Mouse (Mus musculus): ENCODE results near the gene Pdia2. TPM values are rescaled to one million over a fixed set of nuclear protein-coding genes. Genes with fewer than 3 reads are reported as not detected.

Gene Pdia2
- not detected for polyA plus RNA-seq (2017; shearing (Covaris generic))

DNA sequence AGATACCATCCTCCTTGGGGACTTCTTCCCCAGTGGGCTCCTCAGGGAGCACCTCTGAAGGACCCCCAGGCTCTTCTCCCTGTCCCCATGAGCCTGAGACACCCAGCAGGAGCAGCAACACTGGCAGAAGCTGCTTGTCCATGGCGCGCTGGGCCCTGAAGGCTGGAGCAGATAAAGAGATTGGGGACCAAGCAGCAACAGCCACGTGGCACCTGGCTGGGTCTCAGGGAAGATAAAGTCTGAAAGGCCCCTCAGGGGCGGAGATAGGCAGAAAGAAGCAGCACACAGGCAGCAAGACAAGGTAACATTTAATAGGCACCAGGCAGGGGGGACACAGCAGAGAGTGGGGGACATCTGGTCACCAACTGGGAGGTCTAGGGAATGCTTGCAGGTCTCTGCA, at the start of gene Pdia2:
Gene Pdia2 (minus strand): TSS at position 196 of the 400 bp plus-strand sequence.
- ATAC-seq = no peak

DNA sequence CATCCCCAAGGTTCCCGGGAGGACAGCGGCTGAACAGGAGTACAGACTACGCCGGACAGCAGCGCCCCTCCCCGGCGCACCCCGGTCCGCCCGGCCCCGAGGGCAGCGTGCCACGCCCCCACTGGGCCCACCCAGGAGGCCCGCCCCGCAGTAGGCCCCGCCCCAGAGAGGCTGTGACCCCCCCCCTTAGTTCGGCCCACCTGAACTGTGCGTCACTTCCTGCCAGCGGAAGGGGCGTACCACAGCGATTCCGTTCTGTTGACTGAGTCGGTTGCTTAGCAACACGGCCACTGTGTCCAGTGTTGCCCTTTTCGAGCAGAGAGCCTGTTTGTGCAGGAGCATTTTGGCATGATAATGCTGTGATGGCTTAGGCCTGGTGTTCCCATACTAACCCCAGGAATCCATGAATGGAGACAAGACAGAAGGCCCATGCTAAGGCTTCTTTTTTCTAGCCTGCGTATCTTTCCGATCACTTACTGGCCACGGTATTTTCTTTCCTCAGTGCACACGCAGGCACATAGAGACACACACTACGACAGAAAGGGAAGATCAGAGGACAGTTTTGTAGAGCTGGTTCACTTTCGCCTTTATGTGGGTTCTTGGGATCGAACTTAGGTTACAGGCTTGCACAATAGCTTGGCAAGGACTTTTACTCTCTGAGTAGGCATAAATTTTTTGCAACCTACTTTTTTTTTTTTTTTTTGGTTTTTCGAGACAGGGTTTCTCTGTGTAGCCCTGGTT, 45.4 kb upstream of the Pdia2 start, which contains the start of gene Fam234a:
Gene Fam234a (minus strand): TSS at position 142 of the 741 bp plus-strand sequence.
- ATAC-seq = peak; percentile 87

DNA sequence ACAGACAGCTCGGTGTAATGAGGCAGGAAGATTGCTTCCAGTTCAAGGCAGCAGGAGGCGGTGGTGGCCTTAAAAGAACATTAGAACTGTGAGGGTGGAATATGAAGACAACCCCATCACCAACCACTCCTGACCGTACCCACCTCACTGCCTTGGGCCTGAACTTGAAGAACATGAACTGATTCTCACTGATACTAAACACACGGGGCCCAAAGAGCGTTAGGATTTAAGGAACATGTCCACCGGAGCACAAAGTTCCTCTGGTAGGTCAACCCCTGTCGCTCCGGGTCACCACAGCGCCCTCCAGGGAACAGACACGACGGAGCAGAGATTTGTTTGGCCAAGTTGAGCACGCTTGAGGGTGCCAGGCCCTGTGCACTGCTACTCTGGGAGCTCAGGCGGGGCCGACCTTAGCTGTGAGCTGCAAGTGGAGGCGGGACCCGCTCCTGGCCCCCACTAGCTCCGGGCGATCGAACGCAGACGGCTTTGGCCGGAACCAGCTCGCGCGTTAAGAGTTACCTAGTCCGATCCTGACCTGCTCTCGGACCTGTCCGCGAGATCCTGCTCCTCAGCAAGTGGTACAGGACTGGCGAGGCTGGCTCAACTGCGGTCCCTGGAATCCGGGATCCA, 44.7 kb upstream of the Pdia2 start:
- peak; percentile 58 for ATAC-seq

- ATAC-seq = no peak
These were observed 42.1 kb upstream of the Pdia2 start for GRCm38 (mm10) chr17:26240990-26241389.

DNA sequence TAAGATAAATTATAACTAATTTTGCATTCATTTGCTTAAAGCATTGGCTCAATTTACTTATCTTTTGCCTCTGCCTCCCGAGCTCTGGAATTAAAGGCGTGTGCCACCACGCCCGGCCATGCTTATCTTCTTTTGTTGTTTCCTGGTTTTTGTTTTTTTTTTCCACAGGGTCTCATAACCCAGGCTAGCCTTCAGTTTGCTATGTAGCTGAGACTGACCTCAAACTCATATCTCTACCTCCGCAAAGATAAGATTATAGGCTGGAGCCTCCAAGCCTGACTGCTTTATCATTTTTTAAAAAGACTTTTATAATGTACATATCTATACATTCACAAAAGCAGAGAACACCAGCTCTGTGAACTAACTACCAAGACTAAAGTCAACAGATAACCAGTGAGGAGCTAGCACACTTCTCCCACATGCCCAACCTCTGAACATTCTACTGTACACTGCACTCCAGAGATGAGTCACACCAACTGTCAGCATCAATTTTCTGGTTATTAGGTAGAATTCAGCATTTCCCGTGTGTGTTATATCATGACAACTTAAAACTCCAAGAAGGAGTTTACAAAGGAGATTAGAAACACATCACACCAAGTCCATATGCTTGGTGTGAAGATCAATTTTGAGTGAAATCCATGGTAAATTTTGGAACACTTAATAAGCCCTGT, 41.4 kb upstream of the Pdia2 start:
- no peak for ATAC-seq

- ATAC-seq = no peak
These were observed 40.7 kb upstream of the Pdia2 start for GRCm38 (mm10) chr17:26239551-26239950.

DNA sequence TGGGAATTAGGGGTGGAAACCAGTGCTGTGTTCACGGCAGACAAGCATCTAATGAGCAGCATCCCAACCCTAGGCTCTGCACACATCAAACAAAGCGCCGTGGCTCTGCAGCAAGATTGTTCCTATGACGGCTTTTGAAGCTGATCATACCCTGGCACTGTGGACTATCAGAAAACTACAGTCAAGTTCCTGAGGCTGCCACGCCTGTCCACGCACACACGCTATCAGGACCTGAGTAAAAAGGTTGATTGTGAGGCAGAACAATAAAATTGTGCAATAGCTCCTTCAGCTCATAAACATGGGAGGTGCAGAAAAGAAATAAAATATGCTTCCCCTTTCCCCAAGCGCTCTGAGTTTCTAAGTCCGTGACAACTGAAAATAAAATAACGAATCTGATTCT, 38.8 kb upstream of the Pdia2 start:
- ATAC-seq = no peak

GRCm38 (mm10) chr17:26235077-26235815, 36.4 kb upstream of the Pdia2 start:
- ATAC-seq = no peak

GRCm38 (mm10) chr17:26234386-26234785, 35.5 kb upstream of the Pdia2 start:
- ATAC-seq = peak; percentile 56

GRCm38 (mm10) chr17:26232863-26233262, 34.0 kb upstream of the Pdia2 start:
- ATAC-seq = no peak

DNA sequence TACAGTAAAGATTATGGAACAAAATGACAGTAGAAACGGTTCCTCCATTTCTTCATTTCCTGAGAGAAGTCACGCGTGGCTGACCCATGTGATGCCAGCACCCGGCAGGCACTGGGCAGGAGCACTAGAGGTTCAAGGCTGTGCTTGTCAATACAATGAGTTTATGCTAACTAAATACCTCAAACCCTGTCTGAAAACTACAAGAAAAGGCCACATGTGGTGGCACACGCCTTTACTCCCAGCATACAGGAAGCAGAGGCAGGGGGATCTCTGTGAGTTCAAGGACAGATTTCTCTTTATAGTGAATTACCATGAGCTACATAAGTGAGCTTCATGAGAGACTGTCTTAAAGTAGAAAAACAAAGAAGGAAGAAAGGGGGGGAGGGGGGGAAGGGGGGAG, 32.3 kb upstream of the Pdia2 start:
- ATAC-seq = no peak

- ATAC-seq = no peak
These were observed 30.9 kb upstream of the Pdia2 start for GRCm38 (mm10) chr17:26229776-26230175.

- no peak for ATAC-seq
These were observed 26.3 kb upstream of the Pdia2 start for GRCm38 (mm10) chr17:26225150-26225549.

GRCm38 (mm10) chr17:26221508-26221907, 22.6 kb upstream of the Pdia2 start:
- ATAC-seq = no peak

DNA sequence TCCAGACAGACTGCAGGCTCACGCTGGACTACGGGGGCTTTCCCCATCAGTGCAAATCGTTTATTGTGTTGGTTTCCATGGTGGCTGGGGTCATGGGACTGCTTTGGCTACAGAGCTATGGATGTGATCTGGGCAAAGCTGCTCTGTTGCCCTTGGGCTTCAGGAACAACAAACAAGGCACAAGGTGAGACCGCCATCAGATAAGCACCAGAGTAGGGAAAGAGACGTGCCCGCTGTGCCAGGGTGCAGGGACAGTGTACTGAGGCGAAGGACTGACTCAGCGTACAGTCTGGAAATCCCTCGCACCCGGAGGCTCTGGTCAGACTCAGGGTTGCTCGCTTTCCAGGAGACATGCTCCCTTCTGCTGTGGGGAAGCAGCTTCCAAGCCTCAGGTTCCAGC, 13.8 kb upstream of the Pdia2 start:
- ATAC-seq = no peak

DNA sequence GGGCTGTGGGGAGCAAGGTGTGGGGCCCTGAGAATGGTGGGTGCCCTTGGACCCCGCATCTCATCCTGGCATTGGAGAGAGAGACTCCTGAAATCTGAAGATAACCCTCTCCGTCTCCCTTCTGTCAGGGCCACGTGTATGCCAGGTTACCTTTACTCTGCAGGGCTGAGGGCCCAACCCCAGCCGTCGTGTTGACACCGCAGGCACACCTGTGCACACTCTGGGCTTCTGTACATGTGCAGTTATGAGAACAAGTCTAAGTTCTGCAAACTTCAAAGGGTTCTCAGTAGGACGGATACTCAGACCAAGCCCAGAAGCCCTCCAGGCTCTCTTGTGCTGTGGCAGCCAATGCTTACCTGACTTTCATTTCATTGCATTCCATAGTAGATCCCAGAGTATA, 13.4 kb upstream of the Pdia2 start:
- no peak for ATAC-seq

DNA sequence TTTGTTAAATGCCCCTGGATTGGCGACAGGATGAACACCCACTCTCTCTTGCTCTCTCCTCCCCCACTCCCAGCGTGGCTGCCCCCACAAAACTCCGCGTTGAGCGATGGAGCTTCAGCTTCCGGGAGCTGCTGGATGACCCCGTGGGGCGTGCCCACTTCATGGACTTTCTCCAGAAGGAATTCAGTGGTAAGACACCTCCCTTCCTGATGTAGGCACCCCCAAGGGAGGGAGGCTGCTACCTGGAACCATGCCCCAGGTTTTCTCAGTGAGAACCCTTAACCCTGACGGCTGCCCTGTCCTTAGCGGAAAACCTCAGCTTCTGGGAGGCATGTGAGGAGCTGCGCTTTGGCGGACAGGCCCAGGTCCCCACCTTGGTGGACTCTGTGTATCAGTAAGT, 8.8 kb upstream of the Pdia2 start, which contains the start of gene Arhgdig:
Gene Arhgdig (minus strand): TSS at position 101 of the 400 bp plus-strand sequence.
- ATAC-seq = no peak

GRCm38 (mm10) chr17:26206392-26206791, 7.5 kb upstream of the Pdia2 start:
- ATAC-seq = no peak

GRCm38 (mm10) chr17:26204766-26205165, 5.9 kb upstream of the Pdia2 start:
- ATAC-seq = no peak

- ATAC-seq = peak; percentile 39
These were observed 4.5 kb upstream of the Pdia2 start for GRCm38 (mm10) chr17:26203321-26203811.

- ATAC-seq = peak; percentile 52
These were observed 3.9 kb upstream of the Pdia2 start, which contains the start of gene Rgs11 for GRCm38 (mm10) chr17:26202737-26203136. Gene Rgs11, plus strand, starts transcription at chr17:26202951.

GRCm38 (mm10) chr17:26201998-26202397, 3.1 kb upstream of the Pdia2 start:
- no peak for ATAC-seq

All from inflammation-experienced regulatory T-cells, adult 6 months (primary cell).